ENCODE assay signal across 9 mouse cellular contexts in genomic region chr14:73503237-73503933, GRCm38 (mm10). TPM values are rescaled to one million over a fixed set of nuclear protein-coding genes. Genes with fewer than 3 reads are reported as not detected.
DNase-seq lines count a peak whose midpoint lies in the region; ATAC-seq and TF ChIP-seq lines count a peak whose summit lies in the region.
"Had no signal": no experiment of that assay in that cellular context is flagged by ENCODE, and none has a peak within 500 bp of the region (broad histone marks: within the 10 kb centered on the region; RNA-seq: fewer than 3 reads in every experiment).

No protein-coding gene starts in this region.

- no peaks in the 10 kb centered on the region for H3K9me3 ChIP-seq in liver, embryonic 11.5 days (ENCODE audit: control insufficient read depth, low read length)
- H3K9me3 ChIP-seq in embryonic facial prominence, embryonic 15.5 days (replicated peaks), result no peaks in the 10 kb centered on the region
- H3K9me3 ChIP-seq in heart, postnatal 0 days (replicated peaks; ENCODE audit: control insufficient read depth, low read length), result no peaks in the 10 kb centered on the region
- H3K9me3 ChIP-seq in midbrain, postnatal 0 days (ENCODE audit: low read length), result no peaks in the 10 kb centered on the region
- H3K9me3 ChIP-seq: megakaryocyte, embryonic 14.5 days had no signal

- WGBS in liver, adult 2 months, result 50% methylated on average over 13 of the region's 13 CpGs
- 59% methylated on average over 13 of the region's 13 CpGs for WGBS in liver, embryonic 11.5 days
- WGBS in embryonic facial prominence, embryonic 15.5 days, result 50% methylated on average over 13 of the region's 13 CpGs
- WGBS in heart, postnatal 0 days, result 46% methylated on average over 13 of the region's 13 CpGs
- WGBS in midbrain, postnatal 0 days, result 49% methylated on average over 13 of the region's 13 CpGs

- H3K4me1 ChIP-seq in liver, adult 2 months (ENCODE audit: control insufficient read depth, insufficient read depth, low read length), result 0 out of 2 replicates have a peak, but pooled peaks cover 3% of the 10 kb centered on the region
- H3K4me1 ChIP-seq in liver, embryonic 11.5 days (replicated peaks; ENCODE audit: control insufficient read depth, insufficient read depth, low read length), result peaks cover 9% of the 10 kb centered on the region; the same call in 1 of the 2 replicates
- H3K4me1 ChIP-seq in embryonic facial prominence, embryonic 15.5 days, result peaks cover 14% of the 10 kb centered on the region
- peaks cover 14% of the 10 kb centered on the region for H3K4me1 ChIP-seq in heart, postnatal 0 days (ENCODE audit: control insufficient read depth, insufficient read depth)
- H3K4me1 ChIP-seq in midbrain, postnatal 0 days (ENCODE audit: insufficient read depth, low read length), result 0 out of 2 replicates have a peak, but pooled peaks cover 2% of the 10 kb centered on the region

- ATAC-seq in liver, embryonic 11.5 days (replicated peaks; ENCODE audit: low FRiP score), result no peak
- ATAC-seq in embryonic facial prominence, embryonic 15.5 days (ENCODE audit: insufficient number of reproducible peaks, low FRiP score, low TSS enrichment, low read depth), result peak; percentile 34; the same call in 1 of the 2 replicates
- ATAC-seq in heart, postnatal 0 days (ENCODE audit: insufficient read depth, low read depth), result peak; percentile 67
- peak; percentile 74; the same call in 1 of the 2 replicates for ATAC-seq in midbrain, postnatal 0 days (ENCODE audit: low FRiP score)

- DNase-seq in liver, adult 2 months (ENCODE audit: extremely low read depth, low read depth, low spot score), result peak; percentile 21
- DNase-seq in liver, embryonic 11.5 days (ENCODE audit: low spot score), result no peak
- peak; percentile 39 for DNase-seq in heart, postnatal 0 days (ENCODE audit: low spot score)
- DNase-seq in midbrain, postnatal 0 days (ENCODE audit: low spot score), result peak; percentile 7
- no peak for DNase-seq in spleen, adult 12 weeks (ENCODE audit: low spot score)
- DNase-seq in embryo, embryonic 10 days (ENCODE audit: low spot score), result no peak
- DNase-seq in gastrocnemius, adult 8-10 months (ENCODE audit: low spot score in 2 of 2), result no peak

- no peaks in the 10 kb centered on the region for H3K27me3 ChIP-seq in liver, adult 2 months (ENCODE audit: control insufficient read depth, insufficient read depth, low read length)
- H3K27me3 ChIP-seq in liver, embryonic 11.5 days (replicated peaks; ENCODE audit: control insufficient read depth, insufficient read depth, low read length), result no peaks in the 10 kb centered on the region
- H3K27me3 ChIP-seq in embryonic facial prominence, embryonic 15.5 days, result no peaks in the 10 kb centered on the region
- no peaks in the 10 kb centered on the region for H3K27me3 ChIP-seq in heart, postnatal 0 days (ENCODE audit: control insufficient read depth, insufficient read depth, low read length)
- H3K27me3 ChIP-seq in midbrain, postnatal 0 days (ENCODE audit: insufficient read depth, low read length), result no peaks in the 10 kb centered on the region

- no peak for TF ChIP-seq CTCF in liver, adult 2 months (IDR thresholded peaks at IDR 0.05; ENCODE audit: low read depth, low read length)
- TF ChIP-seq CTCF in heart, postnatal 0 days (IDR thresholded peaks at IDR 0.05; ENCODE audit: low read depth), result no peak
- TF ChIP-seq CTCF in midbrain, postnatal 0 days (IDR thresholded peaks at IDR 0.05), result no peak

- no peak overlapping the region for H3K4me3 ChIP-seq in liver, adult 2 months (ENCODE audit: insufficient read depth, low read depth, low read length)
- H3K4me3 ChIP-seq in liver, embryonic 11.5 days (ENCODE audit: low read depth, low read length), result no peak overlapping the region
- H3K4me3 ChIP-seq in embryonic facial prominence, embryonic 15.5 days (replicated peaks), result no peak overlapping the region
- H3K4me3 ChIP-seq in heart, postnatal 0 days (ENCODE audit: low read depth, low read length), result no peak overlapping the region
- no peak overlapping the region for H3K4me3 ChIP-seq in midbrain, postnatal 0 days (ENCODE audit: low read depth, low read length)
- H3K4me3 ChIP-seq: megakaryocyte, embryonic 14.5 days had no signal

- no peaks in the 10 kb centered on the region for H3K79me2 ChIP-seq in liver, adult 2 months (ENCODE audit: control insufficient read depth, insufficient read depth, low read length)

- TF ChIP-seq POLR2A in liver, adult 2 months (IDR thresholded peaks at IDR 0.05; ENCODE audit: extremely low read depth, insufficient read depth, low read length), result no peak

- H3K36me3 ChIP-seq in liver, adult 2 months (ENCODE audit: control insufficient read depth, insufficient read depth, low read length), result no peaks in the 10 kb centered on the region
- H3K36me3 ChIP-seq in liver, embryonic 11.5 days (ENCODE audit: control insufficient read depth, insufficient read depth, low read length), result no peaks in the 10 kb centered on the region
- no peaks in the 10 kb centered on the region for H3K36me3 ChIP-seq in embryonic facial prominence, embryonic 15.5 days
- no peaks in the 10 kb centered on the region for H3K36me3 ChIP-seq in heart, postnatal 0 days (replicated peaks; ENCODE audit: control insufficient read depth, insufficient read depth, low read length)
- no peaks in the 10 kb centered on the region for H3K36me3 ChIP-seq in midbrain, postnatal 0 days (ENCODE audit: insufficient read depth, low read length)

- peak overlapping the region; percentile 67 for H3K27ac ChIP-seq in liver, adult 2 months (replicated peaks; ENCODE audit: insufficient read depth, low read depth, low read length)
- H3K27ac ChIP-seq in liver, embryonic 11.5 days (ENCODE audit: low read depth, low read length), result no peak overlapping the region
- peak overlapping the region; percentile 31 for H3K27ac ChIP-seq in embryonic facial prominence, embryonic 15.5 days (replicated peaks)
- peak overlapping the region; percentile 82 for H3K27ac ChIP-seq in heart, postnatal 0 days (ENCODE audit: low read depth)
- H3K27ac ChIP-seq in midbrain, postnatal 0 days (ENCODE audit: low read depth, low read length), result peak overlapping the region; percentile 59

- H3K4me2 ChIP-seq in liver, embryonic 11.5 days, result no peak overlapping the region
- no peak overlapping the region for H3K4me2 ChIP-seq in embryonic facial prominence, embryonic 15.5 days (replicated peaks)
- no peak overlapping the region for H3K4me2 ChIP-seq in heart, postnatal 0 days (ENCODE audit: low read depth, low read length)
- H3K4me2 ChIP-seq in midbrain, postnatal 0 days (ENCODE audit: low read depth, low read length, poor library complexity, severe bottlenecking), result no peak overlapping the region

- H3K9ac ChIP-seq in liver, adult 2 months (ENCODE audit: low read depth, low read length), result no peak overlapping the region
- H3K9ac ChIP-seq in liver, embryonic 11.5 days (ENCODE audit: low read depth, low read length), result no peak overlapping the region
- no peak overlapping the region for H3K9ac ChIP-seq in embryonic facial prominence, embryonic 15.5 days
- H3K9ac ChIP-seq in heart, postnatal 0 days (replicated peaks; ENCODE audit: low read depth, low read length), result no peak overlapping the region
- 0 out of 2 replicates have a peak overlapping the region, but pooled peaks have one; percentile 8 for H3K9ac ChIP-seq in midbrain, postnatal 0 days (replicated peaks; ENCODE audit: low read length, poor library complexity, severe bottlenecking)

- TF ChIP-seq EP300 in heart, postnatal 0 days (IDR thresholded peaks at IDR 0.05; ENCODE audit: low read depth), result peak; percentile 78

RNA-seq across cellular contexts. Expression of gene Med4, which starts 6.4 kb away (rescaled TPM):
- 10.1 and 11.2 TPM in 2 replicates for total RNA-seq in liver, adult 2 months (2014; rRNA removed)
- polyA plus RNA-seq in liver, adult 2 months (2012; rRNA removed), result 6.1 and 6.3 TPM in 2 replicates
- 75.4 and 78.7 TPM in 2 replicates for polyA plus RNA-seq in liver, embryonic 11.5 days (2014; fragmentation: Nextera tagmentation; extraction: Ambion mirVana)
- polyA plus RNA-seq in embryonic facial prominence, embryonic 15.5 days (2015; fragmentation: Nextera tagmentation; extraction: Ambion mirVana), result 82.8 and 86.7 TPM in 2 replicates
- 17.4 and 17.5 TPM in 2 replicates for total RNA-seq in heart, postnatal 0 days (2014; rRNA removed; ENCODE audit: low replicate concordance)
- polyA plus RNA-seq in heart, postnatal 0 days (2015; fragmentation: Nextera tagmentation; extraction: Ambion mirVana), result 36.1 and 40.2 TPM in 2 replicates
- total RNA-seq in midbrain, postnatal 0 days (2014; rRNA removed), result 25.2 and 25.6 TPM in 2 replicates
- polyA plus RNA-seq in midbrain, postnatal 0 days (2015; fragmentation: Nextera tagmentation; extraction: Ambion mirVana), result 80.6 and 81.7 TPM in 2 replicates
- total RNA-seq in gastrocnemius, adult 8-10 months (2022), result 10 to 100 TPM; 10.1 to 14.5 (median 12.7) TPM

RNA-seq across cellular contexts. Expression of gene Sucla2, which starts 21.7 kb away (rescaled TPM):
- total RNA-seq in liver, adult 2 months (2014; rRNA removed), result 137 and 183 TPM in 2 replicates
- 36.5 and 38.1 TPM in 2 replicates for polyA plus RNA-seq in liver, adult 2 months (2012; rRNA removed)
- polyA plus RNA-seq in liver, embryonic 11.5 days (2014; fragmentation: Nextera tagmentation; extraction: Ambion mirVana), result 92.8 and 105 TPM in 2 replicates
- 99.6 and 106 TPM in 2 replicates for polyA plus RNA-seq in embryonic facial prominence, embryonic 15.5 days (2015; fragmentation: Nextera tagmentation; extraction: Ambion mirVana)
- total RNA-seq in heart, postnatal 0 days (2014; rRNA removed; ENCODE audit: low replicate concordance), result 229 and 249 TPM in 2 replicates
- 449 TPM in 2 replicates for polyA plus RNA-seq in heart, postnatal 0 days (2015; fragmentation: Nextera tagmentation; extraction: Ambion mirVana)
- 70.5 and 96.7 TPM in 2 replicates for total RNA-seq in midbrain, postnatal 0 days (2014; rRNA removed)
- polyA plus RNA-seq in midbrain, postnatal 0 days (2015; fragmentation: Nextera tagmentation; extraction: Ambion mirVana), result 149 and 150 TPM in 2 replicates
- 100 to 1,000 TPM; 374 to 423 (median 388) TPM for total RNA-seq in gastrocnemius, adult 8-10 months (2022)

RNA-seq across cellular contexts. Expression of gene Nudt15, which starts 44.7 kb away (rescaled TPM):
- total RNA-seq in liver, adult 2 months (2014; rRNA removed), result 1.1 and 1.2 TPM in 2 replicates
- polyA plus RNA-seq in liver, adult 2 months (2012; rRNA removed), result 0.86 and 0.92 TPM in 2 replicates
- polyA plus RNA-seq in liver, embryonic 11.5 days (2014; fragmentation: Nextera tagmentation; extraction: Ambion mirVana), result 6.8 and 7.5 TPM in 2 replicates
- polyA plus RNA-seq in embryonic facial prominence, embryonic 15.5 days (2015; fragmentation: Nextera tagmentation; extraction: Ambion mirVana), result 4.5 TPM in 2 replicates
- total RNA-seq in heart, postnatal 0 days (2014; rRNA removed; ENCODE audit: low replicate concordance), result 1.8 and 2.8 TPM in 2 replicates
- polyA plus RNA-seq in heart, postnatal 0 days (2015; fragmentation: Nextera tagmentation; extraction: Ambion mirVana), result 3.7 and 4.7 TPM in 2 replicates
- 6.7 and 8.9 TPM in 2 replicates for total RNA-seq in midbrain, postnatal 0 days (2014; rRNA removed)
- polyA plus RNA-seq in midbrain, postnatal 0 days (2015; fragmentation: Nextera tagmentation; extraction: Ambion mirVana), result 9.4 and 10.9 TPM in 2 replicates
- total RNA-seq in gastrocnemius, adult 8-10 months (2022), result 1 to 10 TPM; 6.6 to 8.7 (median 8.1) TPM

Comparison
In these comparisons a context has a peak if more than half of its experiments do, and no peak if none do; other contexts are left out.
1. DNase-seq: peak in liver, adult 2 months (single experiment), heart, postnatal 0 days (single experiment) and midbrain, postnatal 0 days (single experiment); none in liver, embryonic 11.5 days (single experiment), spleen, adult 12 weeks (single experiment), embryo, embryonic 10 days (single experiment) and gastrocnemius, adult 8-10 months (0 of 2).